Mouse (Mus musculus): ENCODE measurements around the gene Hspa5. TPM values are rescaled to one million over a fixed set of nuclear protein-coding genes. Genes with fewer than 3 reads are reported as not detected.
"Not testable (repeated sequence)": the region's sequence is repeated elsewhere in the genome, so short reads cannot be mapped to it uniquely, and the experiment has no call there.

The Hspa5 gene
- total RNA-seq (2014; fragmentation: Nextera tagmentation) = 185 and 219 TPM in 2 replicates
- 866 and 884 TPM in 2 replicates for total RNA-seq (2017)

DNA sequence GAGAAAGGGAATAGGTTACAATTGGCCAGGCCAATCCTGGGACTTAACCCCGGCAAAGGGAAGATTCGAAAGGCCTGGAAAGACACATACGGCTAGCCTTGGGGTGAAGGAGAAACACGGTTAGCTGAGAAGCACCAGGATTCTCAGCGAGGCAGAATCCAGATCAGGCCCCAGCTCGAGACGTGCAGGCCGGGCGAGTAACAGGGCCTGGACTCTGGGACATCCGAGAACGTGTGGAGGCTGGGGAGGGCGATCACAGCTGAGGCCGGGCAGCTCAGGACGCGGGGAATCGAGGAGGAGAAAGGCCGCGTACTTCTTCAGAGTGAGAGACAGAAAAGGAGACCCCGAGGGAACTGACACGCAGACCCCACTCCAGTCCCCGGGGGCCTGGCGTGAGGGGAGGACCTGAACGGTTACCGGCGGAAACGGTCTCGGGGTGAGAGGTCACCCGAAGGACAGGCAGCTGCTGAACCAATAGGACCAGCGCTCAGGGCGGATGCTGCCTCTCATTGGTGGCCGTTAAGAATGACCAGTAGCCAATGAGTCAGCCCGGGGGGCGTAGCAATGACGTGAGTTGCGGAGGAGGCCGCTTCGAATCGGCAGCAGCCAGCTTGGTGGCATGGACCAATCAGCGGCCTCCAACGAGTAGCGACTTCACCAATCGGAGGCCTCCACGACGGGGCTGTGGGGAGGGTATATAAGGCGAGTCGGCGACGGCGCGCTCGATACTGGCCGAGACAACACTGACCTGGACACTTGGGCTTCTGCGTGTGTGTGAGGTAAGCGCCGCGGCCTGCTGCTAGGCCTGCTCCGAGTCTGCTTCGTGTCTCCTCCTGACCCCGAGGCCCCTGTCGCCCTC lies at the start of gene Hspa5:
Gene Hspa5, plus strand, starts transcription at position 603 of the 859 bp plus-strand sequence.
- ATAC-seq (replicated peaks; ENCODE audit: low FRiP score, low TSS enrichment, poor library complexity, severe bottlenecking) = peak; percentile 96

- no peak for ATAC-seq (replicated peaks; ENCODE audit: low FRiP score, low TSS enrichment, poor library complexity, severe bottlenecking)
Observed at GRCm38 (mm10) chr2:34725269-34725668, 46.5 kb upstream of the Hspa5 start.

- no peak for ATAC-seq (replicated peaks; ENCODE audit: low FRiP score, low TSS enrichment, poor library complexity, severe bottlenecking)
Observed at GRCm38 (mm10) chr2:34727045-34727728, 44.6 kb upstream of the Hspa5 start.

DNA sequence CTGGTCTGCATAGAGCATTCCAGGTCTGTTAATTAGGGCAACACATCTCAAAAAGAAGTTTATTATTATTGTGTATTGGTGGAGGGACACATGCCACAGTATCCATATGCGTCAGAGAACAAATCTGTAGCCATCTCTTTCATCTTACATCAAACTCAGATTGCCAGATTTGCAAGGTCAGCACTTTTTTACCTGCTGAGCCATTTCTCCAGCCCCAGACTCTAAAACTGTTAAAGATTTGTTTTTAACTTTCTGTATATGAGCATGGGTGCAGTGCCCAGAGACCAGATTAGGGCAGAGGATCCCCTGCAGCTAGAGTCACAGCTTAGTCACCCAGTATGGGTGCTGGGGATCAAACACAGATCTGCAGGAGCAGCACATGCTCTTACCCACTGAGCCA lies 35.1 kb upstream of the Hspa5 start:
- no peak for ATAC-seq (replicated peaks; ENCODE audit: low FRiP score, low TSS enrichment, poor library complexity, severe bottlenecking)

GRCm38 (mm10) chr2:34737911-34738310 lies 33.9 kb upstream of the Hspa5 start:
- no peak for ATAC-seq (replicated peaks; ENCODE audit: low FRiP score, low TSS enrichment, poor library complexity, severe bottlenecking)

DNA sequence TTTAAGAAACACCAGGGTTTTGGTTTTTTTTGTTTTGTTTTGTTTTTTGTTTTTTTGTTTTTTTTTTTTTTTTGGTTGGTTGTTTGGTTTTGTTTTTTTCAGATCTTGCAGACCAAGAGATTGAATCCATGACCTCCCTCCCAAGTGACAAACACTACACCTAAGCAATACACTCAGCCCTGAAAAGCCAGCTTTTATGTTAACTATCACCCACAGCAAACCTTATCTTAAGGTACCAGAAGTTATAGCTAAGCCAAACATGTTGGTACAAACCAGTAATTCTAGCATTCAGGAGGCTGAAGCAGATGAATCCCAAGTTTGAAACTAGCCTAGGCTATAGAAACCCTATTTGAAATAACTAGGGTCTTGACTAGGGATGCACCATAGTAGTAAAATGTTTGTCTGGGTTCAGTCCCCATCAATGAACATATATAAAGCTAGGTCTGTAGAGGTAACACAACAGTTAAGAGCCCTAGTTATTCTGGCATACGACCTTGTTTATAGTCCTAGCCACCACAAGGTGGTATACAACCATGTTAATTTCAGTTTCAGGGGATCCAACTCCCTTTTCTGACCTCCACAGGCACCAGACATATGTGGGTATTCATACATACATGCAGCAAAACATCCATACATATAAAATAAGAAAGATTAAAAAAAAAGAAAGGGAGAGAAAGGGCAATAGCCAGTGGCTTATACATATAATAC lies 31.9 kb upstream of the Hspa5 start:
- ATAC-seq (replicated peaks; ENCODE audit: low FRiP score, low TSS enrichment, poor library complexity, severe bottlenecking) = peak; percentile 89

- ATAC-seq (replicated peaks; ENCODE audit: low FRiP score, low TSS enrichment, poor library complexity, severe bottlenecking) = peak; percentile 74
Observed at GRCm38 (mm10) chr2:34741390-34742159, 30.2 kb upstream of the Hspa5 start.

- no peak for ATAC-seq (replicated peaks; ENCODE audit: low FRiP score, low TSS enrichment, poor library complexity, severe bottlenecking)
Observed at GRCm38 (mm10) chr2:34742675-34743074, 29.1 kb upstream of the Hspa5 start.

GRCm38 (mm10) chr2:34744476-34744875 lies 27.3 kb upstream of the Hspa5 start:
- ATAC-seq (replicated peaks; ENCODE audit: low FRiP score, low TSS enrichment, poor library complexity, severe bottlenecking) = no peak

DNA sequence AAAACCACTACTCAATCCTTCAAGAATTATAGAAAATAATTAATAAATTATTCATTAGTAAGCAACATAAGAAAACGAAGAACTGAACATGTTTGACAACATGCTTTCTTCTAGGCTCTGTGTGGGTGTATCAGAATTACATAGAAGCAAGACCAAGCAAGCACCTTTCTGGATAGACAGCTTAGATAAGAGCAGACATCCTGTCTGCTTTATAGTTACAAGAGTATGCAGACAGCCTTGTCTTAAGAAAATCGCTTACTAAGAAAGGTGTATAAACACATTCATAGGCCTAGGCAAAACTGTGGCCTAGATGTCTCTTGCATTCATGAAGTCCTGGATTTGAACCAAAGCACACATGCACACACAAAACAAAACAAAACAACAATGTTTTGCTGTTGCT lies 26.1 kb upstream of the Hspa5 start:
- no peak for ATAC-seq (replicated peaks; ENCODE audit: low FRiP score, low TSS enrichment, poor library complexity, severe bottlenecking)

GRCm38 (mm10) chr2:34748479-34748878 lies 23.3 kb upstream of the Hspa5 start:
- ATAC-seq (replicated peaks; ENCODE audit: low FRiP score, low TSS enrichment, poor library complexity, severe bottlenecking) = peak; percentile 61

GRCm38 (mm10) chr2:34750245-34750644 lies 21.5 kb upstream of the Hspa5 start:
- ATAC-seq (replicated peaks; ENCODE audit: low FRiP score, low TSS enrichment, poor library complexity, severe bottlenecking) = peak; percentile 18; the same call in 1 of the 2 replicates

GRCm38 (mm10) chr2:34753811-34754550 lies 17.8 kb upstream of the Hspa5 start:
- ATAC-seq (replicated peaks; ENCODE audit: low FRiP score, low TSS enrichment, poor library complexity, severe bottlenecking) = peak; percentile 76

DNA sequence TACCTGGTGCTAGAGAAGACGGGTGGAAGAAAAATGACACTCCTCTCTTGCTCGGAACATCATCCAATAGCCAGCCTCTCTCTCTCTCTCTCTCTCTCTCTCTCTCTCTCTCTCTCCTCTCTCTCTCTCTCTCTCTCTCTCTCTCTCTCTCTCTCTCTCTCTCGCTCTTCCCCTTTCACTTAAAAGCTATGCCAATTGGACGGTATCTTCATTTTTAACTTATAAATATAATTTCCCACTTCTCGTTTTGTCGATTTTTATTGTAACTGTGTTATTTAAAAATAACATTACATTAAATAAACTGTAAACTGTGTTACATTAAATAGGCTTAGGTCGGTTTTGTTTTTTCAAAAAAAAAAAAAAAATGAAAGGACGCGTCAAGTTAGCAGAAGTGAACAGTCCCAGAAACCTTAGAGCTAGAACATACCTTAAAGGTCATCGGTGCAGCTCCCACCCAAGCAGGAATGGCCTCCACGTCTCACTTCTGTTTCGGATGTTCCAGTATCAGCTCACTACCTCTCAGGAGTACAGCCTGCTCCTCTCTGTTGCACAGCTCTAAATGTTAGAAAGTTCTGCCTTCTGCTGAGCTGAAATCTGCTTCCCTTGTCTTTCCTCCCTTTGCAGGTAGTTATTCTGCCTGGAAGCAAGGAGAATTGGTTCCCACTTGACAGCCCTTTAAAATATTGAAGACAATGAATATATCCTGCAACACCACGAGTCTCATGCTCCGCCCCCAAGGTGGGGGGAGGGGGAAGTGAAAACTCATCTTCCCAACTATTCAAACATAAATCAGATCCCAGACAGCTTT lies 17.0 kb upstream of the Hspa5 start, which contains the start of gene Gapvd1:
Gene Gapvd1, minus strand, starts transcription at position 682 of the 808 bp plus-strand sequence.
- ATAC-seq (replicated peaks; ENCODE audit: low FRiP score, low TSS enrichment, poor library complexity, severe bottlenecking) = peak; percentile 20; the same call in 1 of the 2 replicates

- ATAC-seq (replicated peaks; ENCODE audit: low FRiP score, low TSS enrichment, poor library complexity, severe bottlenecking) = no peak
Observed at GRCm38 (mm10) chr2:34757341-34757740, 14.4 kb upstream of the Hspa5 start.

GRCm38 (mm10) chr2:34761272-34761671 lies 10.5 kb upstream of the Hspa5 start:
- not testable (repeated sequence) for ATAC-seq (replicated peaks; ENCODE audit: low FRiP score, low TSS enrichment, poor library complexity, severe bottlenecking)

DNA sequence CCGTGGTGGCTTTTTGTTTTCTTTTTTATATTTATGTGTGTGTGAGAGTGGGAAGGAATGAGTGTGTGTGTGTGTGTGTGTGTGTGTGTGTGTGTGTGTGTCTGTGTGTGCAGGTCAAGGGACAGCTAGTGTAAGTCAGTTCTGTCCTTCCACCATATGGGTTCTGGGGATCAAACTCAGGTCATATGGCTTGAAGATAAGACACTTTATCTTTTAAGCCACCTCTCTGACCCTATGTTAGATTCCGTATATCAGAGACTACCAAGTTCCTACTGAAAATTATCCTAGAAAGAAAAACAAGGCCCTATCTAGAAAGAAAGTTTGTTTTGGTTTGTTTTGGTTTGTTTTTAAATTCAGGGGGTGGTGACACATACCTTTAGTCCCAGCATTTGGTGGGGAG lies 9.6 kb upstream of the Hspa5 start:
- 0 out of 2 replicates have a peak, but pooled peaks have one; percentile 59 for ATAC-seq (replicated peaks; ENCODE audit: low FRiP score, low TSS enrichment, poor library complexity, severe bottlenecking)

DNA sequence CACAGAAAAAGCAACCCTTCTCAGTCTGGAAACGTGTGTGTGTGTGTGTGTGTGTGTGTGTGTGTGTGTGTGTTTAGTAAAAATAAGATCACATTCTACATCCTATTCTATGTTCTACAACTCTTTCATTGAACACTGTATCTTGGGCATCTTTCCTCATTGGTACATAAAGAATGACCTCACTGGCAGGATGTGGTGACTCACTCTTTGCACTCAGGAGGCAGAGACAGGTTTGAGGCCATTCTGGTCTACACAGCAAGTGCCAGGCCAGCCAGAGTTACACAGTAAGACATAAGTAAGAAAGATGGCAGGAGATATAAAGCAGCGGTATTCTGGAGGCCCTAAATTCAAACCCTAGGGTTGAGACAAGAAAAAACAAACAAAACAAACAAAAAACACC lies 8.9 kb upstream of the Hspa5 start:
- ATAC-seq (replicated peaks; ENCODE audit: low FRiP score, low TSS enrichment, poor library complexity, severe bottlenecking) = no peak
